Mouse (Mus musculus): ENCODE measurements around the gene Gm10842.
"Not testable (repeated sequence)": the region's sequence is repeated elsewhere in the genome, so short reads cannot be mapped to it uniquely, and the experiment has no call there.

Gene Gm10842

GRCm38 (mm10) chr11:105146593-105146992 is at the start of gene Gm10842:
Gene Gm10842 (plus strand): TSS chr11:105146893.
- no peak for DNase-seq (ENCODE audit: low spot score)

DNA sequence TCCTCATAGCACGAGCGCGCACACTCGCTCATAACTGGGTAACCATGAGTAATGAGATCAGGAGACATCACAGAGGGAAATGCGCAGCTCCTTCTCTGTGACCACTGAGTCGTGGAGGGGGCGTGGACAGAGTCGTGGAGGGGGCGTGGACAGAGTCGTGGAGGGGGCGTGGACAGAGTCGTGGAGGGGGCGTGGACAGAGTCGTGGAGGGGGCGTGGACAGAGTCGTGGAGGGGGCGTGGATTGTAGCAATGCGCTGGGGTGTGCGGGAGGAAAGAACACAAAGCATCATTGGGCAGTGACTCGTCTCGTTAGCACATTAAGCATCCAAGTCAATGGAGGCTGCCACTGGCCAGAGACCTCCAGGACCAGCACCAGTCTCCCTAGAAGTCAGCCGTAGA is 34.2 kb upstream of the Gm10842 start:
- DNase-seq (ENCODE audit: low spot score) = not testable (repeated sequence)

DNA sequence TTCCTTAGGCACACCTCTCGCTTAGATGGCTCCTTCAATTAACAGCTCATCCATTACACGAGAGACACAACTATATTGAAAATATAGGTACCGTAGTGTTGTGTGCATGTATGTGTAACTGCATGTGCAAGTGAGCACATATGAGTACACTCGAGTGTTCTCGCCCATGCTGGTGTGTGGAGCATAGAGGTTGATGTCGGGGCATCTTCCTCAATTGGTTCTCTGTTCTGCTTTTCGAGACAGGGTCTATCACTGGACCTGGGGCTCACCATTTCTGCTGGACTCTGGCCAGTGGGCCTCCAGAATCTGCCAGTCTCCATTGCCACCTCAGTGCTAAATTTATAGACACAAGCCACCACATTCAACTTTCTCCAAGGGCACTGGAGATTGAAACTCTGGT is 28.9 kb upstream of the Gm10842 start:
- no peak for DNase-seq (ENCODE audit: low spot score)

GRCm38 (mm10) chr11:105120551-105121061 is 26.1 kb upstream of the Gm10842 start:
- no peak for DNase-seq (ENCODE audit: low spot score)

- not testable (repeated sequence) for DNase-seq (ENCODE audit: low spot score)
Measured at GRCm38 (mm10) chr11:105121792-105122191, 24.9 kb upstream of the Gm10842 start.

DNA sequence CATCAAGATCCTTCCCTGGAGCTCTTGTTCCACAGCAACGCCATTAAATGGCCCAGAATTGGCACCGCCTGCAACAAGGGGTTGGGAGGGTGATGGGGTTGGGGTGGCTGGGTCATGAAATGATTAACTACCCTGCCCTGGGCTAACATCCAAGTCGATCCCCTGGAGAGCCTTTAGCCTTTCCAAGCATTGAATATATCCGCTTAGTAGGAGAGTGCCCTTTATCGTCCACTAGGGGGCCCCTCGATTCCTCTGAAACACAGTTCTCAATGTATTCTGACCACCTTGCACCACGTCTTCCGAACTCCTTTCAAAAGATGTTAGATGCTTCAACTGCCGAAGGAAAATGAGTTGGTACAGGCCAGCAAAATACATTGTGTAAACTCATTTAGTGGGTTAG is 22.7 kb upstream of the Gm10842 start:
- DNase-seq (ENCODE audit: low spot score) = peak; percentile 30

- peak; percentile 73 for DNase-seq (ENCODE audit: low spot score)
Measured at GRCm38 (mm10) chr11:105125735-105126519, 20.8 kb upstream of the Gm10842 start, which contains the start of gene Mettl2. Gene Mettl2 (plus strand): TSS chr11:105126425.

GRCm38 (mm10) chr11:105126520-105127029 is 20.1 kb upstream of the Gm10842 start:
- no peak for DNase-seq (ENCODE audit: low spot score)

- DNase-seq (ENCODE audit: low spot score) = no peak
Measured at GRCm38 (mm10) chr11:105135692-105136091, 11.0 kb upstream of the Gm10842 start.

DNA sequence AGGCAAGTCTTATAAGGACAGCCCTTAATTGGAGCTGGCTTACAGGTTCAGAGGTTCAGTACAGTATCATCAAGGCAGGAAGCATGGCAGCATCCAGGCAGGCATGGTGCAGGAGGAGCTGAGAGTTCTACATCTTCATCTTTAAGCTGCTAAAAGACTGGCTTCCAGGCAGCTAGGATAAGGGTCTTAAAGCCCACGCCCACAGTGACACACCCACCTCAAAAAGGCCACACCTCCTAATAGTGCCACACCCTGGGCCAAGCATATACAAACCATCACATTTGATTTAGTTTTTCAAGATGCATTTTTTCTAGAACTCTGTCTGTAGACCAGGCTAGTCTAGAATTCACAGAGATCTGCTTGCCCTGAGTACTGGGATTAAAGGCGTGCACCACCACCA is 9.4 kb upstream of the Gm10842 start:
- DNase-seq (ENCODE audit: low spot score) = not testable (repeated sequence)

DNA sequence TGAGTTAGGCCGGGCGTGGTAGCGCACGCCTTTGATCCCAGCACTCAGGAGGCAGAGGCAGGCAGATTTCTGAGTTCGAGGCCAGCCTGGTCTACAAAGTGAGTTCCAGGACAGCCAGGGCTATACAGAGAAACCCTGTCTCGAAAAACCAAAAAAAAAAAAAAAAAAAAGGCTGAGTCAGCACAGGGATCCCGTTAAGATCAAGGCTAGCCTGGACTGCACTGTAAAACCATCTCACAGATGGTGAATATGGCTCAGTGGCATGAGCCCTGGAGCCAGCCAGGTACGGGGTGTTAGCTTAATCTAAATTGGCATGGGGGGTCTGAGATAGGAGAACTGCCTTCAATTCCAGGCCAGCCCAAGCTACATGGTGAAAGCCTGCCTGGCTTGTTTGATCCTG is 6.2 kb upstream of the Gm10842 start:
- not testable (repeated sequence) for DNase-seq (ENCODE audit: low spot score)

DNA sequence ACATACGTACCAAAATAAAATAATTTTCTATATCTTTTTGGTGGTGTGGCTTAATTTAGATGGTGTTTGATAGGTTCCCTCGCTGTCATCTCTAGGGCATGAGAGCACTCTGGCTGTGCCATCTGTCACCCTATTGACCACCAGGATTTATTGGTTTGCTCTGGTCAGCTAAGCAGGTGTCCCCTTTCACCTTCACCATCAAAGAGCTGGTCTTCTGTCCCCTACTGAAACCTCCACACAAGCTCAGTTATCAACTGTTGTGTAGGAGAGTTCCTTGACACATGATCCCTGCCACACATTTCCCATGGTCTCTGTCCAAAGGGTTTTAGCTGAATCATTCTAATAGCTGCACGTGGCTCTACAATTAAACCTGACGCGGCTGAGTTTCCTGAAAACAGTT is 5.6 kb upstream of the Gm10842 start:
- DNase-seq (ENCODE audit: low spot score) = no peak

DNA sequence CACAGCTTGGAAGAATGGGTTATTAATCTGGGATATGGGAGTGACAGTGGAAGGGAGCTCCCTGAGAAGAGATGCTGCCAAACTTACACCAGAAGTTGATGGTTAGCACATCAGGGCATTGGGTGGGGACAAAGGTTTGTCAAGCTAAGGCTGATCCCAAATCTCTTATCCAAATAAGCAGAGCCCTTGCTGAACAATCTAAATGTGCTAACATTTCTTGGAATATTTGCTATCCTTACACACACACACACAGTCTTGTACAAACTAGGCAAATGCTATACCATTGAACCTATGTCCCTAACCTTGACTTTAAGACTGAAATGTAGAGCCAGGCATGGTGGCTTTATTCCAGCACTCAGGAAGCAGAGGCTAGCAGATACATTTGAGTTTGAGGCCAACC is 3.1 kb upstream of the Gm10842 start:
- DNase-seq (ENCODE audit: low spot score) = no peak

GRCm38 (mm10) chr11:105144084-105144483 is 2.6 kb upstream of the Gm10842 start:
- no peak for DNase-seq (ENCODE audit: low spot score)

DNA sequence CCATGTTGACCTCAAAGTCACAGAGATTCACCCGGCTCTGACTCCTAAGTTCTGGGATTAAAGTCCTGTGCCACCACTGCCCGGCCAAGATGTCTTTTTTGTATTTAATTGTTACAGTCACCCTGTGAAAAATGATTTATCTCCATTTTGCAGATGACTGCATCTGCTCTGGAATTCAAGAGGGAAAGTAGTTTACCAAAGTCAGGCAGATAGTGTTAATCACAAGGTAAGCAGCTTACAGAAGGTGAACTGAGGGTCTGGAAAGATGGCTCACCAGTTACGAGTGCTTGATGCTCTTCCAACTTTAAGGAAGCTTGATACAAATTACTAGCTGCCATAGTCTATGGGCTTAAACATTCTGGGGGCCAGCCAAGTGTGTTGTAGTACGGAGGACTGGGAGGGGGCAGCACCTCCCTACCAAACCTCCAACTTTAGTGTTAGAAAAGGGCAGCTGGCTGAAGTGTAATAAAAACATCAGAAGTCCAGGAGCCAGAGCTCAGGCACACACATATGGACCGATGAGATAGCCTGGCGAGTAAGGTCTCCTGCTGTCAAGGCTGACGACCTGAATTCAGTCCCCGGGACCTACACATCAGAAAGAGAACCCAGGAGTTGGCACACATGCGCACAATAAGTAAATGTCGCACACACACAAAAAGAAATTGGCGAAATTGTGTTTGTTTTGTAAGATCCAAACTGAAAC is 2.0 kb upstream of the Gm10842 start:
- DNase-seq (ENCODE audit: low spot score) = no peak

GRCm38 (mm10) chr11:105145211-105145610 is 1.5 kb upstream of the Gm10842 start:
- no peak for DNase-seq (ENCODE audit: low spot score)

DNA sequence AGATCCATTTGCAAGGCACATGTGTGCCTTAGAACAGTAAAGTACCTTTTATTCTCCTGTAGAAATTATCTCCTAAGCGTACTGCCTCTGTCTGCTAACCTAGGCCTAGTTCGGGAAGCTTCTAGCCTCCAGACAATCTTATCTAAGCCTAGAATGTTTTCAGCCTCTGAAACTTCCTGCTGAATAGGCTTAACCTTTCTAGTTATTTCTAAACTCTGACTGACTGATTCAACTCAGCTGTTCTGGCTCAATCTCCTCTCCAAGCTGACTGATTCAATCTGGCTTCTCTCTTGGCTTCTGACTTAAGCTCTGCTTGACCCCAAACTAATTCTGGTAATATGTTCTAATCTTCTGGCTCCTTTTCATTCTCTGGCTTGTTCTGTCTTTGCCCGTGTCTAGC is 2.7 kb downstream of the Gm10842 start:
- no peak for DNase-seq (ENCODE audit: low spot score)

DNA sequence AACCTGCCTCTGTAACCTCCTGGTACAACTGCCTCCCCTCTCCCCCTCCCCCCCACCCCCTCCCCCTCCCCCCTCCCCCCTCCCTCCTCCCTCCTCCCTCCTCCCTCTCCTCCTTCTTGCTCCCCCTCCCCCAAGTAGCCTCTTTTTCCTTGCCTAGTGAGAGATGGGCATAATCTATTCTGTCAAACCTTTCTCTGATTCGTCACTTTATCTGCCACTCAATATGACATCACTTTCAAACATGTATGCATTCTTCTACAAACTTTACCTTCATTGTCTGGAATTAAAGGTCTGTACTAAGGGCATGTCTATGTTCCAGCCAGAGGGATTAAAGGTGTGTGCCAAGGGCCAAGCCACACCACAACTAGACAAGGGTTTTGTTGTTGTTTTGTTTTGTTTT is 3.1 kb downstream of the Gm10842 start:
- DNase-seq (ENCODE audit: low spot score) = no peak

GRCm38 (mm10) chr11:105150691-105151090 is 4.0 kb downstream of the Gm10842 start:
- no peak for DNase-seq (ENCODE audit: low spot score)

GRCm38 (mm10) chr11:105151226-105152016 is 4.7 kb downstream of the Gm10842 start:
- no peak for DNase-seq (ENCODE audit: low spot score)

DNA sequence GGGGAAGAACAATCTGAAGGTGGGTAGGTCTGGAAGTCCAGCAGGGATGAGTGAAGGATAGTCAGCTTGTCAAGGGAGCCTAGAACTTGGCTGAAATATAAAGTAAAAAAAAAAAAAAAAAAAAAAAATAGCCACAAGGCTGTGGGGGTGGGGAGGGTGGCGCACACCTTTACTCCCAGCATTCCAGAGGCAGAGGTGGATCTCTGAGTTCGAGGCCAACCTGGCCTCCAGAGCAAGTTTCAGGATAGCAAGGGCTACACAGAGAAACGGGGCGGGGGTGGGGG is 5.3 kb downstream of the Gm10842 start:
- no peak for DNase-seq (ENCODE audit: low spot score)

DNA sequence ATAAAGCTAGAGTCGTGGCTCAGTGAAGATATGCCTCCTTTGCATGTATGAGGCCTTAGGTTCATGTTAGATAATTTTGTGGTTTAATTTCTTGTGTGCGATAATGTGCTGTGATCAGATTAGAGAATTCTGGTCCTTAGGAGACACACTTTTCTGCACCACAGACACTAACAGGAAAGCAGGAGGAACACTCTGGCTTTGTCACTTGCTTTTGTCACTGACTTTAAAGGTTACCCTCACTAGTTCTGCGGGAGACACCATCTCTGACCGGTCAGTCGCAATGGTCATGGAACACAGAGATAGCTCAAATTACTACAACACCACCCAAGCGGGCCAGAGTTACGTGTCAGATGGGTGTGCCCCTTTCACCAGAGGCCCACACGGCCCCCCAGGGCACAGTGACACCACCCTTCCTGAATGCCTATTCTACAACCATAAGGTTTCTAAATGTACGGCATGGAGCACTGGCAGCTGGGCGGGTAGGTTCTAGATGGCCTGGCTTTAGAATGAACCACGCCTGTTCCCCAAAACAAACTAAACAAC is 5.7 kb downstream of the Gm10842 start:
- DNase-seq (ENCODE audit: low spot score) = no peak
